Mouse (Mus musculus) testis, adult 2 months (tissue): ENCODE data around the gene Ube2u.

Experiments
- CTCF ChIP-seq: fragments of 200-500 bp; IDR thresholded peaks from 2 replicates; pipeline ENCODE4 v1.5.1; 2012; ENCODE audit warnings: low read depth, mild to moderate bottlenecking, inconsistent platforms, low read length, moderate library complexity; ENCODE audit not compliant: control insufficient read depth, insufficient read depth, insufficient replicate concordance
- POLR2A ChIP-seq: fragments of 200-500 bp; IDR thresholded peaks from 2 replicates; pipeline ENCODE4 v1.6.1; 2012; ENCODE audit warnings: low read depth, mild to moderate bottlenecking, inconsistent platforms, low read length, moderate library complexity; ENCODE audit not compliant: control insufficient read depth

GRCm38 (mm10) chr4:100553296-100553695 is 74.6 kb downstream of the Ube2u start:
- TF ChIP-seq CTCF: no peak
- TF ChIP-seq POLR2A: no peak
